Mouse (Mus musculus) fat pad, adult 2 months (tissue): ENCODE measurements around the gene P2rx7.
A peak's percentile ranks its signal among the peaks of the same experiment; 100 is the strongest.
"Not testable (repeated sequence)": the region's sequence is repeated elsewhere in the genome, so short reads cannot be mapped to it uniquely, and the experiment has no call there.

Experiments
- DNase-seq: peaks from one replicate; pipeline ENCODE4 v3.0.0-alpha.2; 2011; ENCODE audit warnings: low read depth, low spot score; ENCODE audit errors: extremely low read depth

The P2rx7 gene

GRCm38 (mm10) chr5:122645290-122645689, 1.6 kb downstream of the P2rx7 start:
- DNase-seq, result no peak

DNA sequence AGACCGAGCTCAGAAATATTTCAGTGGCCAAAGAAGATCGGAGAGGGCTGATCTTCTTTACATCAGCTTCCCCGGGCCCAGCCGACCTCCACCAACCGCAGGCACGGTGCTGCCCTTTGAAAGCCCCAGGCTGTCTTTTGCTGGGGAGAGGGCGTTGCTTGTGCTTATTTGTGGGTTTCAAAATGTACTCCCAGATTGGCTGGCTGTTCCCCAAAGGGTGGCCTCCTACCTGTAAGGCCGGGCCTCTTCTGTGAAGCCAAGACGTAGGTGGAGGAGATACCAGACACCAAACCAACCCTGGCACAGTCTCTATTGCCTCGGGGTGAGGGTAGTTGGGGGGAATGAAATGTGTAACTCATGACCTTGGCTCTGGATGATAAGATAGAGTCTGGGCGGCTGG, 2.3 kb downstream of the P2rx7 start:
- DNase-seq, result peak; percentile 69

- DNase-seq, result no peak
Measured at GRCm38 (mm10) chr5:122647256-122647924, 3.7 kb downstream of the P2rx7 start.

GRCm38 (mm10) chr5:122647952-122648374, 4.3 kb downstream of the P2rx7 start:
- DNase-seq, result not testable (repeated sequence)

- DNase-seq, result no peak
Measured at GRCm38 (mm10) chr5:122649264-122649663, 5.6 kb downstream of the P2rx7 start.

DNA sequence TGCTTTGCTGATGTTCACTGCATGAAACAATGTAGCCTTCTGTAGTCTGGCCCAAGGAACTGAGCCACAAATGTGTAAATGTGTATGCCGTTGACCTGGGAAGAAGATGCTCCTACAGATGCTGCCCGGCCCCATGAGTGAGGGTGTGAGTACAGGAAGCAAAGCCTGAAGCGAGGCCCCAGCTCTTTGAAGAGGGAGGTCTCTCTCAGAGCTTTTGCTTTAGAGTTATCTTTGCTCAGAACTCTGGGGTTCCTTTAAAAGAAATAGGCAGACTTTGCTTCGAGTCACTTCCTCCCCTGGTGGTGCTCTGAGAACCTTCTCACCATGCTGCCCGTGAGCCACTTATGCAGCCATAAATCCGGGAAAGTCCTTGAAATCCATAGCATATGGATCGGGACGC, 6.4 kb downstream of the P2rx7 start:
- no peak for DNase-seq

DNA sequence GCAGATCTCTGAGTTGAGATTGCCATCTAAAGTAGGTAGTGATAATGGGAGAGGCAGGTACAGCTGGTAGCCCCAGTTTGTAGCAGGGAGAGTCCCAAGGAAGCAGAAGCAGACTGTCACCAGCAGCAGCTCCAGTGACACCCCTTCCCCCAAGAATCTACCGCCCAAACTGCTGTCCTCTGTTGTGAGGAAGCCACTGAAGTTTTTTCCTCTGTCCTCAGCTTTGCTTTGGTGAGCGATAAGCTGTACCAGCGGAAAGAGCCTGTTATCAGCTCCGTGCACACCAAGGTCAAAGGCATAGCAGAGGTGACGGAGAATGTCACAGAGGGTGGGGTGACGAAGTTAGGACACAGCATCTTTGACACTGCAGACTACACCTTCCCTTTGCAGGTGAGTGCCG, 8.8 kb downstream of the P2rx7 start:
- no peak for DNase-seq

DNA sequence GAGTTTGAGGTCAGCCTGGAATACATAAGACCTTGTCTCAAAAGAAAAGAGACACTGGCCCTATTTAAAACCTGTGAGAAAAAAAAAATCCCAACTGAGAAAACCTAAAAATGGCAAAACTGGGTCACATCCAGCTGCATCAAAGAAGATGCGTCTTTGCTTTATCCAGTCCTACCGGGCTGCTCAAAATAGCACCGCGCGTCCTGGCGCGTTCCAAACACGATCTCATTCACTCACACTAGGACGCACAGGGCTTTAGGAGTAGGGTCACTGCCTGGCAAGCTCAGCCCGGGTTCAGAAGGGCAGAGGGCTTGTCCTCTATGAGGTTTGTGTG, 9.4 kb downstream of the P2rx7 start:
- DNase-seq, result no peak

- no peak for DNase-seq
Measured at GRCm38 (mm10) chr5:122653446-122654267, 9.9 kb downstream of the P2rx7 start.

GRCm38 (mm10) chr5:122654268-122654573, 10.5 kb downstream of the P2rx7 start:
- DNase-seq, result no peak

- DNase-seq, result no peak
Measured at GRCm38 (mm10) chr5:122656808-122657207, 13.1 kb downstream of the P2rx7 start.

DNA sequence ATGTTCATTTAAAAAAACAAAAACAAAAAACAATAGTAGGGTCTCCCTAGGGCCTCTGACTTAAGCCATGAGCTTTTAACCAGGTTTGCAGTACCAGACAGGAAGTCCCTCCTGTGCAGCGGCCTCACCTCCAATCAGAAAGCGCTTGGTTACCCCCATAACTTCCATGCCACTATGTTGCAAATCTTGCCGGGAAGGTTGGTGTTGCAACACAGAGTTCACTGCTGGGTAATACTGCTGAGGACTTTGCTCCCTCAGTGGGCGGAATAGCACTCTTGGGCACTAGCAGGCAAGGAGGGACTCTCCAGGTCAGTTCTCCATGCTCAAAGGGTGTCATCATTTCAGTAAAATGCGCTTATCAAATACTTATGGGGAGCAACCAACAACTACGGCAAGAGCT, 18.8 kb downstream of the P2rx7 start:
- no peak for DNase-seq

DNA sequence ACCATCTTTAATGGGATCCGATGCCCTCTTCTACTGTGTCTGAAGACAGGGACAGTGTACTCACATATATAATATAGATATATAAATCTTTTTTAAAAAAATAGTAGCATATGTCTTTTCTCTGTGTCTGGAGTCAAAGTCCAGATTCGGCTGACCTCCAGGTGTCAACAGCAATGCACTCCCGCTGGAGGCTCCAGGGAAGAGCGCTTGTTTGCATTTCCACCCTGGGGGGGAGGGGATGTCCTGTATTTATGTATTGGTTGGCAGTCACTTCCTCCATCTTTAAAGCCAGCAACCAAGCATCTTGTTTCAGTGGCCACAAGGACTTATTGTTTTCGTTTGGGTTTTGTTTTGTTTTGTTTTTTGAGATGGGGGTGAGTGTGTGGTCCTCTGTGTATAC, 21.3 kb downstream of the P2rx7 start:
- no peak for DNase-seq

DNA sequence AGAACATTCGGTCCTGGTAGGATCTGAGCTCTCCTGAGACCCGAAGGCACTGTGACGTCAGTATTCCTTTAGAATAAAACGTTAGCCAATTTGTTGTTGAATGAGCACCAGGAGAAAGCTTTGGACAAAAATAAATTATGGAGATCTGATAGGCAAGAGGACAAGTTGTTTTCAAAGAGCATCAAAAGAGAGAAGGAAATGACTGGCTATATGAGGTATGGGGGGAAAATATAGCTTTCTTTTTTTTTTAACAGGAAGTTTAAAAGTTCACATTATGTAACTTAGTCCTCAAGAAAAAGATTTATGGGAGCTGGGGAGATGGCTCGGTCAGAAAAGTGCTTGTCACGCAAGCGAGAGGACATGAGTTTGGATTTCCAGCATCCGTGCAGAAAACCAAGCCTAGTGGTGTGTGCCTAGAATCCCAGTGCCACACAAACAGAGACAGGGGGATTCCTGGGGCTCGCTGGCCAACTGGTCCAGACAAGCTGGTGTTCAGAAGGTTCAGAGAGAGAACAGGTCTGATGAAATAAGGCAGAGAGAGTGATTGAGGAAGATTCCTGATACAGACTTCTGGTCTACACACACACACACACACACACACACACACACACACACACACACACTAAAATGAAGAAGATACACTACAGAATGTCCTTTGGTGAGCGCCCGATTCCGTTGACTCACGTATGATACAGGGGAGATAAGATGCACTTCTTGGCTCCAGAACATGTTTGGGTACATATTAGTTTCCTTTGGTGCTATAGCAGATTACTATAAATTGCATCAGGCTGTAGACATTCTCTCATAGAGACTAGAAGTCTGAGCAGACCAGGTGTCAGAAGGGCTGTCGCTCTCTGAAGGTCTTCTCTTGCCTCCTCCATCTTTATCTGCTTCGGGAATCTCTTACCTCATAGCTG, 25.5 kb downstream of the P2rx7 start:
- no peak for DNase-seq

DNA sequence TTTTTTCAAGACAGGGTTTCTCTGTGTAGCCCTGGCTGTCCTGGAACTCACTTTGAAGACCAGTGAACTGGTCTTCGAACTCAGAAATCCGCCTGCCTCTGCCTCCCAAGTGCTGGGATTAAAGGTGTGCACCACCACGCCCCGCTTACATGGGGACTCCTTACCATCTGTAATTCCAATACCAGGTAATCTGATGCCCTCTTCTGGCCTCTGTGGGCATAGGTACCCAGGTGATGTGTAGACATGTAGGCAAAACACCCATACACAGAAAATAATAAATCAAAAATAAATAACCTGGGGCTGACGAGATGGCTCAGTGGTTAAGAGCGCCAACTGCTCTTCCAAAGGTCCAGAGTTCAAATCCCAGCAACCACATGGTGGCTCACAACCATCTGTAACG, 27.9 kb downstream of the P2rx7 start:
- DNase-seq, result not testable (repeated sequence)

DNA sequence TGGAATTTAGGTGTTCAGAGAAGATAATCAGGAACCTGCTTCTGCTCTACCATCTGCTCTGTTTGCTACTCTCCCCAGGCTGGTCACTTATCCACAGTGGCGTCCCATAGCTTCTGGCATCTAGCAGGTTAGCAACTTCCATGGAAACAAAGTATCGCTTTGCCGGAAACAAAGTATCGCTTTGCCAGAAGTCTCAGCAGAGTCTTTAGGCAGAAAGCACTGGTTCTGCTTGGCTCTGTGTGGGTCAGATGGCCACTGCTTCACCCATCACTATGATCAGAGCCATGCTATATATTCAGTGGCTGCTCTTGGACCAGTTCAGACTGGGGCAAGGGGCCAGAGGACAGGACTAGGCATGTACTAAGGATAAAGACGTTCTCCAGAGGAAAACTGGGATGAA, 28.6 kb downstream of the P2rx7 start:
- DNase-seq, result no peak

- DNase-seq, result no peak
Measured at GRCm38 (mm10) chr5:122676002-122676401, 32.3 kb downstream of the P2rx7 start.

- DNase-seq, result no peak
Measured at GRCm38 (mm10) chr5:122677983-122678382, 34.3 kb downstream of the P2rx7 start.

GRCm38 (mm10) chr5:122679881-122680280, 36.2 kb downstream of the P2rx7 start:
- no peak for DNase-seq

DNA sequence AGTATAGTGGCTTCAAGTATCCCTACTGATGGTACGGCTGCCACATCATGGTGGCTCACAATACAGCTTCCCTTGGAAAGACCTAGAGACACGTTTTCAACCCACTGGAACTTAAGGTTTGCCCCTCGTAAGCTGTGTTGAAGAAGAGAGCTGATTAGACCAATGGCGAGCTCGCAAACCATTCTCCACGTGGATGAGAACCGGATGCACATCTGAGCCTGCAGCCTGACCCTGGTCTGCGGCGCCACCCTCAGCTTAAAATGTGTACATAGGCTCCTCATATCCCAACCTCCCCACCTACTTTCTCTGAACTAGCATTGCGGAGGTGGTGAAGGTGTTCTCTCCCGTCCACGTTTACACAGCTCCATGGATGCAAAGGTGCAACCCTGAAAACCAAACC, 37.6 kb downstream of the P2rx7 start:
- no peak for DNase-seq

GRCm38 (mm10) chr5:122683926-122684325, 40.2 kb downstream of the P2rx7 start:
- DNase-seq, result no peak

DNA sequence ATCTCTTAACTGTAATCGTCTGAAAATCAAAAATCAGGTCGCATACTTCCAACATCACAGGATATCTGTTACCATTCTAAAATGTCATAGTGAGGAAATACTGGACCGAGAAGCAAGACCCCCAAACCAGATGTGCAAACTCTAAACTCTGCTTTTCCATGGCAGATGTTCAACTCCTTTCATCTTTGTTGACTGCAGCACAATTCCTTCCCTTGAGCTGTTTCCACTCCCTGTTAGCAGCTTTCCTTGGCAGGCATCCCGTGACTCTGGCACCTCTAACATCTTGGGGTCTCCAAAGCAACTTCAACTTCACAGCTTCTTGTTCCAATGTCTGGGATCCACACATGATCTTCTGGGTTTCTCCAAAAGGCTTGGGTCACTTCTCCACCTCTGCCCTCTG, 43.7 kb downstream of the P2rx7 start:
- DNase-seq, result no peak
